Mouse (Mus musculus) cerebellum, adult 2 months (tissue): ENCODE results near the gene Mob2.

ENCODE experiments used
- CTCF ChIP-seq: fragments of 200-500 bp; IDR thresholded peaks from 2 replicates; pipeline ENCODE4 v1.5.1; 2011; ENCODE audit warnings: low read depth, mild to moderate bottlenecking, control low read depth, low read length, moderate library complexity, borderline replicate concordance; ENCODE audit not compliant: insufficient read depth
- POLR2A ChIP-seq: fragments of 200-500 bp; IDR thresholded peaks from 2 replicates; pipeline ENCODE4 v1.6.1; 2011; ENCODE audit warnings: low read length, control low read depth, borderline replicate concordance; ENCODE audit not compliant: insufficient read depth

DNA sequence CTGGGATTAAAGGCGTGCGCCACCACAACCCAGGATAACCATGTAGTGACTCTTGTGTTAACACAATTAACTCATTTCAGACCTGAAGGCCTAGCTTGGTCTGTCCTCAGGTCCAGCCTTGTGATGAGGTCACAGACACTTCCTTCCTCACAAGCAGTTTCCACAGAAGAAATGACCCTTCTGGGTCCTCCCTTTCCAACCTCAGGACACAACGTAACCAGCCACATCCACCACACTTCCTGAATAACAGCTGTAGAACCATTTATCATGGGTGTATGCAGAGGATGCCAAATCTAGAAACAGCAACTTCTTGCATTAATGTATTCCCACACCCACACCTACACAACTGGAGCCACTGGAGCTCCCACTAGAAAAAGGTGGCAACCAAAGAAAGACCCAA is 20.1 kb downstream of the Mob2 start:
- TF ChIP-seq POLR2A: no peak
- TF ChIP-seq CTCF: no peak
